Mouse (Mus musculus) layer of hippocampus, adult 9-10 months (tissue): ENCODE results near the gene Ebf3.

Experiments used
- DNase-seq: peaks from one replicate; pipeline ENCODE4 v3.0.0; 2022; ENCODE audit warnings: low spot score

Ebf3 gene

GRCm38 (mm10) chr7:137206770-137207285 lies 107.4 kb downstream of the Ebf3 start:
- no peak for DNase-seq

- DNase-seq: no peak
Observed at GRCm38 (mm10) chr7:137199533-137199932, 114.7 kb downstream of the Ebf3 start.

DNA sequence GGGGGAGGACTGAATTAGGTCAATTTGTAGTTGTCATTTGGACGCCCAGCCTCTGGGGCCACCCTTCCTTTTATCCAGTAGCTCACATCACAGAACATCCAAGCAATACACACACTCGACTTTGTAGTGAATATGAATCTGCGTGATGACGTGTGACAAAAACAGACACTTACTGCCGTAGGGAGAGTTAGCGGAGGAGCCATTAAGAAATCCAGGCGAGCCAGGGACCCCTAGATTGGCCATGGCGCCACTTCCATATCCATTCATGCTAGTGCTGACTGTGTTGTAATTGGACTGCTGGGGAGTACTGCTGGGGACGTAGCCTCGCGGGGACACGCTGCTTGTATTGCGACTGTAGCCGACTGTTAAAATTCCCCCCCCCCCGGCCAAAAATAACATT lies 115.3 kb downstream of the Ebf3 start:
- DNase-seq: no peak

GRCm38 (mm10) chr7:137197118-137198030 lies 116.9 kb downstream of the Ebf3 start:
- no peak for DNase-seq

- no peak for DNase-seq
Observed at GRCm38 (mm10) chr7:137196536-137196935, 117.7 kb downstream of the Ebf3 start.

- DNase-seq: no peak
Observed at GRCm38 (mm10) chr7:137192776-137193278, 121.4 kb downstream of the Ebf3 start.

DNA sequence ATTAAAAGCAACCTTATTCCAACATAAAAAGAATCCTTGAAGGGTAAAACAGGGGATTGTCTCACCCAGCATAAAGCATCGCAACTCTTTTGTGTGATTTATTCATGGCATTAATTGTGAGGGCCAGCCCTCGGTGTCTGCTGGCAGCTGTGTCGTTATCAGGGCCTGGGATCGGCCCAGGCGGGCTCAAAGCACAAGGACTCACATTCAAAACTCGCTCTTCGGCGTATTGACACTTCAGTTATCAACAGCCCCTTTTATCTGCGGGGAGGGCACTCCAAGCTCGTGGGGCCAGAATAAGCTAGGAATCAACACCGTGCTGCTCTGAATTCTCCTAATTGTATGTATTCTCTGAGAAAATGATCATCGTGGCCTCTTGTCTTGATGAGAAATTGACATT lies 122.4 kb downstream of the Ebf3 start:
- DNase-seq: no peak

GRCm38 (mm10) chr7:137172278-137172677 lies 142.0 kb downstream of the Ebf3 start:
- no peak for DNase-seq

- no peak for DNase-seq
Observed at GRCm38 (mm10) chr7:137159086-137159485, 155.2 kb downstream of the Ebf3 start.

GRCm38 (mm10) chr7:137154623-137155022 lies 159.6 kb downstream of the Ebf3 start:
- DNase-seq: no peak

DNA sequence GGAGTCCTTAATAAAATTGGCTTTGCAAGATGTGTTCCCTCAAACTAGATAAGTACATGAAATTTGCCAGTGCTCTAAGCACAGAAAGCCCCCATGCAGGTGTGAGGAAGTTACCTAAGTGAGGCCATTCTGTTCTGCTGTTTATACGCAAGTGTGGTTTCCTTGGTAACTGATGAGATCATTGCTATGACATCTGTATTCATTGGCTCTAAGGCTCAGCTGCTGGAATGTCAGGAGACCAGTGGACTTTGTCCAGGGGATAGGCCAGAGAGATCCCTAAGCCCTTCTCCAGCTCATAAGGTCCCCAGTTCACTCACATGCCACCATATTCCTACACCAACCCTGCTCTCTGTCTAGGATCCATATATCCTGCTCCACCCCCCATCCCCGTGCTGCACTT lies 162.4 kb downstream of the Ebf3 start:
- no peak for DNase-seq

DNA sequence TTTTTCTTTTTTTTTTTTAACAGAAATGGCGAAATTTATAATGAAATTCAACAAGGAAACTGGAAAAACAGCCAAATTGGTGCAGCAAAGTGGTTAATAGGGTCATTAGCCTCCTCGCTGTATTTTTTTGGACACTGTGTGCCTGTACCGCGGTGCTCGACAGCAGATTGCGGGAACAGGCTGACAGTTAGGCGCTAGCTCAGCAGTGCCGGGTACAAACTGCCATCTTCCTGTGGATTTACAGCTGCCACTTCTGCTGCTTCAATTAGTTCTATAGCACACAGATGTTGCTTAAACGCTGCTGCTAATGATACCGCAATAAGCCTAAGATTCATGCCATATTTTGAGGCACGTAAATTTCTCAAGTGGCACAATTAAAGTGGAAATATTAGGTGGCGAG lies 167.1 kb downstream of the Ebf3 start:
- DNase-seq: no peak
